Mouse (Mus musculus) lung, postnatal 0 days (tissue): Measurements from ENCODE around the gene Msmp. TPM values are rescaled to one million over a fixed set of nuclear protein-coding genes. Genes with fewer than 3 reads are reported as not detected.

Source experiments
- ATAC-seq: fragments of 200-750 bp; cut with Nextera tagmentation; 2 replicates; pipeline ENCODE4 v1.8.0; 2017; ENCODE audit warnings: moderate library complexity
- DNase-seq: peaks from one replicate; pipeline ENCODE4 v3.0.0-alpha.2; 2016; ENCODE audit warnings: low spot score
- H3K27ac ChIP-seq: fragments of 300-500 bp; sonication (generic); 2 replicates; pipeline ENCODE4 v1.5.1; 2014; ENCODE audit warnings: antibody characterized with exemption, mild to moderate bottlenecking, low read length, mixed read lengths
- H3K27me3 ChIP-seq: fragments of 300-500 bp; sonication (generic); replicated peaks from 2 replicates; pipeline ENCODE4 v1.6.1; 2014; ENCODE audit warnings: low read length, mixed read lengths; ENCODE audit not compliant: insufficient read depth
- H3K36me3 ChIP-seq: fragments of 300-500 bp; sonication (generic); 2 replicates; pipeline ENCODE4 v1.6.1; 2014; ENCODE audit warnings: low read length, mixed read lengths; ENCODE audit not compliant: insufficient read depth
- H3K4me1 ChIP-seq: fragments of 300-500 bp; sonication (generic); 2 replicates; pipeline ENCODE4 v1.6.1; 2014; ENCODE audit warnings: antibody characterized with exemption, low read depth, low read length, mixed read lengths; ENCODE audit not compliant: insufficient read depth
- H3K4me2 ChIP-seq: fragments of 300-500 bp; sonication (generic); replicated peaks from 2 replicates; pipeline ENCODE4 v1.6.1; 2014; ENCODE audit warnings: low read depth, mild to moderate bottlenecking, low read length, moderate library complexity, mixed read lengths
- H3K4me3 ChIP-seq: fragments of 300-500 bp; sonication (generic); 2 replicates; pipeline ENCODE4 v1.5.1; 2014; ENCODE audit warnings: low read depth, low read length
- H3K9ac ChIP-seq: fragments of 300-500 bp; sonication (generic); replicated peaks from 2 replicates; pipeline ENCODE4 v1.6.1; 2014; ENCODE audit warnings: low read depth, mild to moderate bottlenecking
- H3K9me3 ChIP-seq: fragments of 300-500 bp; sonication (generic); 2 replicates; pipeline ENCODE4 v1.6.1; 2016; ENCODE audit warnings: low read length, mixed read lengths
- CTCF ChIP-seq: IDR thresholded peaks from 2 replicates; pipeline ENCODE4 v1.5.1; 2016; ENCODE audit warnings: antibody characterized with exemption, mild to moderate bottlenecking
- EP300 ChIP-seq: IDR thresholded peaks from 2 replicates; pipeline ENCODE4 v1.6.1; 2016; ENCODE audit warnings: antibody characterized with exemption, mild to moderate bottlenecking, control low read depth
- WGBS: fragments of 180-500 bp; shearing (Covaris S2); extraction: QIAGEN DNeasy Blood & Tissue Kit; methylation state at CpG from one replicate; pipeline ENCODE4 v1.1.7; 2014; 5-methylcytosine and 5-hydroxymethylcytosine counted together
- polyA plus RNA-seq: library from polyadenylated mRNA; unstranded; fragments of >200 nt; fragmentation: Nextera tagmentation; extraction: Ambion mirVana; gene quantifications from 2 replicates; pipeline ENCODE4 v1.2.1, GENCODE M21; 2015

Msmp gene
- polyA plus RNA-seq, 1 experiment from 2014 or later = 0.87 TPM

DNA sequence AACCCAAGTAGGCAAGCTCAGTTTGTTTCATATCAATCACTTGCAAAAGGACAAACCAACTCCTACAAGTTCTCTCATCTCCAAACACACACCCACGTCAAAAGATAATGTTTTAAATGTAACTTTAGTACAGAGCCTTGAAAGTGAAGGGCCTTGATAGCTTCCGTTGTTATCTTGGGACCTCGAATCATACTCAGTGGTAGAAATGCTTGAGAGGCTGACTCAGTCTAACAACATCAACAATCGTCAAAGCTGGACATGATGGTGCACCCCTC, 20.8 kb downstream of the Msmp start:
- Histone ChIP-seq H3K9ac (peak overlapping the region; percentile 93), H3K4me1 (peaks cover 27% of the 10 kb centered on the region), H3K27me3 (no peaks in the 10 kb centered on the region), H3K27ac (peak overlapping the region; percentile 99; the same call in 1 of the 2 replicates), H3K4me3 (peak overlapping the region; percentile 80), H3K4me2 (peak overlapping the region; percentile 67), H3K36me3 (peaks cover 40% of the 10 kb centered on the region), H3K9me3 (no peaks in the 10 kb centered on the region)
- no peak for ATAC-seq
- no peak for DNase-seq
- no peak for TF ChIP-seq CTCF
- 59% methylated on average over 4 of the region's 4 CpGs for WGBS

DNA sequence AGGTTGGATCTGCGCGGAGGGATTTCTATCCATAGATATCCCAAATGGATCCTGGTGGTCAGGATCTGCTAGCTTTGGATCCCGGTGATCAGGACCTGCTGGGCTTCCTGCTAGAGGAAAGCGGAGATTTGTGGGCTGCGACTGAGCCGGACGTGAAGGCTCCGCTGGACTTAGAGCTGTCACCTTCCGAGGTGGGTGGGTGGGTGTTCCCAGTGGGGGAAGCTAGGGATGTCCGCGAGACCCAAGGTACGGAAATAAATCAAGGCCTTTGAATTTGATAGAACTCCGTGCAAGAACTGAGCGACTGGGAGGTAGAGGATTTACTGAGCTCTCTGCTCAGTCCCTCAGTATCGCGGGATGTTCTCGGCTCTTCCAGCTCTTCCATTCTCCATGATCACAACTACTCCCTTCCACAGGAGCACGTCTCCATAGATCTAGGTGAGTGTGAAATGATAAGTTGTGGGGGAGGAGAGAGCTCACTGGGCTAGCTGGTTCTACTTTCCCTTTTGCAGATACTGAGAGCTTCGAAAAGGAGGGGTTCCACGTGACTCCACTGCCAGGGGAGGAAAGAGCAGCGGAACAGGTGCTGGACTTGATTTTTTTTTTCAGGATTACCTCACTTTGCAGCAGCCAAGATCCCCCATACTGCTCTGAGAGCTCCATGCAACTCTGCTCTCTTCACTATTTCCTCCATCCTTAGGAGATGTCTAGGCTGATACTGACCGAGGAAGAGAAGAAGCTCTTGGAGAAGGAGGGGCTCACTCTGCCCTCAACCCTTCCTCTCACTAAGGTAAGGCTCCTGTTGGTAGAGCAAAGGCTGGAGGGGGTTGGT, 21.3 kb downstream of the Msmp start:
- ATAC-seq (no peak; the same call in 1 of the 2 replicates), DNase-seq (peak; percentile 72)
- H3K9ac ChIP-seq = peak overlapping the region; percentile 93
- H3K4me1 ChIP-seq = peaks cover 32% of the 10 kb centered on the region
- H3K36me3 ChIP-seq = peaks cover 35% of the 10 kb centered on the region
- peak overlapping the region; percentile 99 for H3K27ac ChIP-seq
- H3K4me2 ChIP-seq = peak overlapping the region; percentile 67
- WGBS = 4% methylated on average over 22 of the region's 22 CpGs
- no peaks in the 10 kb centered on the region for H3K27me3 ChIP-seq
- no peaks in the 10 kb centered on the region for H3K9me3 ChIP-seq
- no peak; the same call in 1 of the 2 replicates for TF ChIP-seq EP300
- TF ChIP-seq CTCF = no peak
- peak overlapping the region; percentile 80 for H3K4me3 ChIP-seq

- WGBS = under 1% methylated on average over 62 of the region's 62 CpGs
- peak; percentile 98 for DNase-seq
These were observed 22.1 kb downstream of the Msmp start, which contains the start of the genes Creb3 and Tln1 for GRCm38 (mm10) chr4:43561997-43562768. Gene Creb3 (plus strand): TSS chr4:43562332. Gene Tln1 (minus strand): TSS chr4:43562691.

DNA sequence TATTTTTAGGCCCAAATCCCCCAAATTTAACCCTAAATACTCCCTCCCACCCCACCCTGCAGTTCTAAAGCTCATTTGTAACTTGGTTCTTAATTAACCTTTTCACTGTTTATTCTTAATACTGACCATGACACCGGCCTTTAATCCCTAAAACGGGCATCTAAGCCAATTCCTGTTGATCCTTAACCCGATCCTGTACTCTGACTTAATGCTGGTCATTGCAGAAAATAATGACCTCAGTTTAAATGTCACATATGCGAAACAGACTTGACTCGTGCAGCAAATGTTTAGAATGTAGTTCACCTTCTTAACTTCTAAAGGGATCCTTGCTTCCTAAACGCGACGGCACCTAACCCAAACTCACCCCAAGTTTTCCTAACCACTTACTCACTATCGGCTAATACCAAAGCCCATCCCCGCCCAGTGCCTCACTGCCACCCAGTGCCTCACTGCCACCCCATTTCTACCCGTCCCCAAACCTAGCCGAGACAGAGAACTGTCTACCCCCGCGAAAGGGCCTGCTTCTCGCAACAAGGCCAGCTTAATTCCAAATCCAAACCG, 22.8 kb downstream of the Msmp start:
- Histone ChIP-seq H3K9ac (peak overlapping the region; percentile 93), H3K27me3 (no peaks in the 10 kb centered on the region), H3K27ac (peak overlapping the region; percentile 99), H3K4me1 (peaks cover 39% of the 10 kb centered on the region), H3K9me3 (no peaks in the 10 kb centered on the region), H3K4me3 (peak overlapping the region; percentile 80), H3K36me3 (peaks cover 20% of the 10 kb centered on the region), H3K4me2 (peak overlapping the region; percentile 67)
- TF ChIP-seq CTCF (no peak), EP300 (peak; percentile 23; the same call in 1 of the 2 replicates)
- no peak for DNase-seq
- no peak for ATAC-seq
- WGBS = under 1% methylated on average over 16 of the region's 16 CpGs

More at GRCm38 (mm10) chr4:43561997-43562768, 22.1 kb downstream of the Msmp start, which contains the start of the genes Creb3 and Tln1:
- peaks cover 39% of the 10 kb centered on the region for H3K4me1 ChIP-seq
- H3K27ac ChIP-seq = peak within 1 kb of the TSS; percentile 99
- peak within 1 kb of the TSS; percentile 80 for H3K4me3 ChIP-seq
- peak within 1 kb of the TSS; percentile 67 for H3K4me2 ChIP-seq
- H3K9me3 ChIP-seq = no peaks in the 10 kb centered on the region
- TF ChIP-seq EP300 (peak; percentile 73; the same call in 1 of the 2 replicates), CTCF (peak; percentile 41)
- H3K9ac ChIP-seq = peak within 1 kb of the TSS; percentile 93
- no peaks in the 10 kb centered on the region for H3K27me3 ChIP-seq
- peak; percentile 88 for ATAC-seq
- H3K36me3 ChIP-seq = peaks cover 27% of the 10 kb centered on the region

DNA sequence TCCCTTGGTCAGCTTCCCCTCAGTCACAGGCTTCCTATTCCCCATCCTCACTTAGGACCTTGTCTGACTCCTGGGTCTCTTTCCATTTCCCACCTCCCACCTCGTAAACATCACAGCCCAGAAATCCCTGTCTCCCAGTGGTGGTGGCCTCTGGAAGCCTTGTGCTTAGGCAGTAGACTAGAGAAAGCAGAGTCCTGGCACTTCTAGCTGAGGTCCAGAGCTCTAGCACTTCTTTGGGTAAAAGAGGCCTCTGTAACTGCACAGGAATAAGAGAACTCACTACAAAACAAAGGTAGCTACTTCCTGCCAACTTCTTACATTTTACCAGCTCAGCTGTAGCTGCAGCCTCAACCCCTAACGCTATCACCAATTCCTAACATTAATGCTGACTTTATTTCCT, 23.3 kb downstream of the Msmp start:
- ATAC-seq = no peak
- H3K4me1 ChIP-seq = peaks cover 39% of the 10 kb centered on the region
- peak overlapping the region; percentile 93 for H3K9ac ChIP-seq
- peak; percentile 25 for DNase-seq
- peak overlapping the region; percentile 67 for H3K4me2 ChIP-seq
- no peaks in the 10 kb centered on the region for H3K27me3 ChIP-seq
- no peaks in the 10 kb centered on the region for H3K9me3 ChIP-seq
- peak overlapping the region; percentile 80 for H3K4me3 ChIP-seq
- peak overlapping the region; percentile 99 for H3K27ac ChIP-seq
- TF ChIP-seq CTCF = no peak
- TF ChIP-seq EP300 = no peak
- H3K36me3 ChIP-seq = peaks cover 17% of the 10 kb centered on the region
- WGBS = 8% methylated on average over 2 of the region's 2 CpGs

- Histone ChIP-seq H3K9me3 (no peaks in the 10 kb centered on the region), H3K4me1 (peaks cover 39% of the 10 kb centered on the region), H3K4me2 (peak overlapping the region; percentile 67), H3K4me3 (peak overlapping the region; percentile 80), H3K9ac (peak overlapping the region; percentile 93; the same call in 1 of the 2 replicates), H3K27me3 (no peaks in the 10 kb centered on the region), H3K36me3 (peaks cover 17% of the 10 kb centered on the region), H3K27ac (peak overlapping the region; percentile 99)
- no peak for TF ChIP-seq CTCF
- TF ChIP-seq EP300 = no peak
- 7% methylated on average over 6 of the region's 6 CpGs for WGBS
- ATAC-seq (no peak), DNase-seq (peak; percentile 90)
These were observed 24.1 kb downstream of the Msmp start for GRCm38 (mm10) chr4:43560243-43560611.
